Mouse (Mus musculus) midbrain, embryonic 14.5 days (tissue): ENCODE measurements around the gene Tdrd5. TPM values are rescaled to one million over a fixed set of nuclear protein-coding genes. Genes with fewer than 3 reads are reported as not detected.

Source experiments
- ATAC-seq: fragments of 200-750 bp; cut with Nextera tagmentation; 2 replicates; pipeline ENCODE4 v1.8.0; 2017; ENCODE audit warnings: moderate number of reproducible peaks, moderate library complexity; ENCODE audit not compliant: low FRiP score, low TSS enrichment
- DNase-seq: peaks from one replicate; pipeline ENCODE4 v3.0.0-alpha.2; 2015
- H3K27ac ChIP-seq: fragments of 300-500 bp; sonication (generic); replicated peaks from 2 replicates; pipeline ENCODE4 v1.5.1; 2014; ENCODE audit warnings: mild to moderate bottlenecking, low read depth, low read length, moderate library complexity
- H3K27me3 ChIP-seq: fragments of 300-500 bp; sonication (generic); 2 replicates; pipeline ENCODE4 v1.6.1; 2014; ENCODE audit warnings: low read length, control low read depth, mixed read lengths; ENCODE audit not compliant: control insufficient read depth, insufficient read depth
- H3K36me3 ChIP-seq: fragments of 300-500 bp; sonication (generic); 2 replicates; pipeline ENCODE4 v1.6.1; 2014; ENCODE audit warnings: low read length, control low read depth; ENCODE audit not compliant: control insufficient read depth, insufficient read depth
- H3K4me1 ChIP-seq: fragments of 300-500 bp; sonication (generic); 2 replicates; pipeline ENCODE4 v1.6.1; 2014; ENCODE audit warnings: mild to moderate bottlenecking, antibody characterized with exemption, low read length, control low read depth; ENCODE audit not compliant: control insufficient read depth, insufficient read depth
- H3K4me2 ChIP-seq: fragments of 300-500 bp; sonication (generic); 2 replicates; pipeline ENCODE4 v1.6.1; 2014; ENCODE audit warnings: mild to moderate bottlenecking, low read length, moderate library complexity
- H3K4me3 ChIP-seq: fragments of 300-500 bp; sonication (generic); replicated peaks from 2 replicates; pipeline ENCODE4 v1.5.1; 2014; ENCODE audit warnings: low read depth, low read length
- H3K9ac ChIP-seq: fragments of 300-500 bp; sonication (generic); replicated peaks from 2 replicates; pipeline ENCODE4 v1.6.1; 2014; ENCODE audit warnings: mild to moderate bottlenecking, low read length, moderate library complexity
- H3K9me3 ChIP-seq: fragments of 300-500 bp; sonication (generic); 2 replicates; pipeline ENCODE4 v1.6.1; 2016; ENCODE audit warnings: low read length, control low read depth, mixed read lengths; ENCODE audit not compliant: control insufficient read depth
- WGBS: fragments of 180-500 bp; shearing (Covaris S2); extraction: QIAGEN DNeasy Blood & Tissue Kit; methylation state at CpG from one replicate; pipeline ENCODE4 v1.1.7; 2014; 5-methylcytosine and 5-hydroxymethylcytosine counted together
- polyA plus RNA-seq: library from polyadenylated mRNA; unstranded; fragments of >200 nt; fragmentation: Nextera tagmentation; extraction: Ambion mirVana; gene quantifications from 2 replicates; pipeline ENCODE4 v1.2.1, GENCODE M21; 2014

Gene Tdrd5
- polyA plus RNA-seq, 1 experiment from 2014 or later: 1.7 TPM

DNA sequence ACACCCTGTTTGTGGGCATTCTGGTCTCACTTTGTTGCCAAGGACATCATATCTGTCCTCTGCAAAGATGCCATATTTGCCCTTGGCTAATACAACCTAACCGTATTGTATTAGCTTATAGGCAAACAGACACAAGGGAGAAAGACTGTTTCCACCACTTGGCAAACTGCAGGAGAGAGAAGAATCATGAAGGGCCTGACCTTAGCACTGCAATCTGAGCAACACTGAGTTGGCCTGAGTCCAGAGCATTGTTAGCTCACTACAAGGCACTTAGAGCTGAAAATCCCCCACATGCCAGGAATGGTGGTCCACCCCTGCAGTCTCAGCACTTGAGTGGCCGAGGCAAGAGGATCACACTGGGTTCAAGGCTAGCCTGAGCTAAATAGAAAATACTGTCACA is 84.9 kb downstream of the Tdrd5 start:
- no peak overlapping the region for H3K9ac ChIP-seq
- H3K27me3 ChIP-seq: no peaks in the 10 kb centered on the region
- ATAC-seq: no peak
- no peaks in the 10 kb centered on the region for H3K9me3 ChIP-seq
- H3K4me1 ChIP-seq: peaks cover 18% of the 10 kb centered on the region
- no peak overlapping the region for H3K4me2 ChIP-seq
- no peak for DNase-seq
- H3K4me3 ChIP-seq: no peak overlapping the region
- no peaks in the 10 kb centered on the region for H3K36me3 ChIP-seq
- H3K27ac ChIP-seq: no peak overlapping the region
- WGBS: 85% methylated on average over 2 of the region's 2 CpGs

DNA sequence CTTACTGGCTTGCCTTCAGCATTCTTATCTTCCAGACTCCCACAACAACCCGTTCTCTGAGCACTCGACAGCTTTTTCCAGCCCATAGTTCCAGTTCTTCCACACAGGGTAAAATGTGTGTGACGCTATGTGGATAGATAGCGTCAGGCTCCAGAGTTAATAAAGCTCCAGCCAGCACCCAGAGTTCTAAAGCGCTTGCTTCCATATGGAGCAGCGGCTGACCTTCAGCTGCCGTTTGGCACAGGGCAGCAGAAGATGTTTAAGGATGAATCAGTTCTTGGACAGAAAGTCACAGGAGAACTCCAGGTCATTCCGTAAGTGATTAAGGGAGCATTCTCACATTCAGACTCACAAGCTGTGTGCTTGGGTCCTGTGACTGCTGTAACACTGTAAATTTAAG is 85.5 kb downstream of the Tdrd5 start:
- 82% methylated on average over 8 of the region's 8 CpGs for WGBS
- H3K4me2 ChIP-seq: no peak overlapping the region
- peaks cover 16% of the 10 kb centered on the region for H3K4me1 ChIP-seq
- no peak overlapping the region for H3K9ac ChIP-seq
- ATAC-seq (no peak), DNase-seq (peak; percentile 6)
- no peaks in the 10 kb centered on the region for H3K36me3 ChIP-seq
- no peaks in the 10 kb centered on the region for H3K27me3 ChIP-seq
- H3K4me3 ChIP-seq: no peak overlapping the region
- H3K27ac ChIP-seq: no peak overlapping the region
- no peaks in the 10 kb centered on the region for H3K9me3 ChIP-seq

DNA sequence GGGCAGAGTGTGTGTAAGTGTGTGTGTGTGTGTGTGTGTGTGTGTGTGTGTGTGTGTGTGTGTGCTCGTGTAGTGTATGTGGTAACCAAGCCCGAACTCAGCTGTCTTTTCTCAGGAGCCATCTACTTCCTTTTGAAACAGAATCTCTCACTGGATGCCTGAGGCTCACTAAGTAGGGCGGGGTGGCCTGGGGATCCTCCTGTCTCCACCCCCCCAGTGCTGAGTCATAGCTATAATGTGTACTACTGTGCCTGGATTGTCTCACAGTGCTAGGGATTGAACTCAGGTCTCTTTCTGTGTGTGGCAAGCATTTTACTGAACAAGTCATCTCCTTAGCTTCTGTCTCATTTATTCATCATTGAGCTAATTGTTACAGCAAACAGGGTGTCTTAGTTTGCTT is 86.1 kb downstream of the Tdrd5 start:
- no peak overlapping the region for H3K9ac ChIP-seq

DNA sequence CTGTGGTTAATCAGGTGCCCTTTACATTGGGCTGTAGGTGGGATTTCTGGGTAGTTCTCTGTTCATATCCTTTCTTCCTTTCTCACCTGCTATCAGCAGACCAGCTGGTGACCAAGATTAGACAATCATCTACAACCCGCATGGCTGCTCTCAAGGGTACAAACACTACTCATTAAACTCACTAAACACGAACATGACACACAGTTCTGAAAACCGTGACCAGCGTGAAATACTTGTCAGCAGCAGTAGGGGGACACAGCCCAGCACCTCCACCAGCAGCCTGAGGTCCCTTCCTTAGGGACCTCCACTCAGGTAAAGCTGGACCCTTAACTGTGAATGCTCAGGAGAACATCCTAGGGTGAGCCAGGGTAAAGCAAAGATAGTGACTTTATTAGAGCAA is 87.2 kb downstream of the Tdrd5 start:
- no peak overlapping the region for H3K4me2 ChIP-seq
- no peaks in the 10 kb centered on the region for H3K36me3 ChIP-seq
- DNase-seq (no peak), ATAC-seq (no peak)
- WGBS: 59% methylated on average over 4 of the region's 4 CpGs
- no peaks in the 10 kb centered on the region for H3K27me3 ChIP-seq
- H3K9me3 ChIP-seq: no peaks in the 10 kb centered on the region
- no peaks in the 10 kb centered on the region for H3K4me1 ChIP-seq
- no peak overlapping the region for H3K9ac ChIP-seq
- H3K4me3 ChIP-seq: no peak overlapping the region
- no peak overlapping the region for H3K27ac ChIP-seq

More for the DNA sequence above, 86.1 kb downstream of the Tdrd5 start:
- H3K9me3 ChIP-seq: no peaks in the 10 kb centered on the region
- no peaks in the 10 kb centered on the region for H3K27me3 ChIP-seq
- H3K4me3 ChIP-seq: no peak overlapping the region
- H3K36me3 ChIP-seq: no peaks in the 10 kb centered on the region
- H3K27ac ChIP-seq: no peak overlapping the region
- 76% methylated on average over 3 of the region's 3 CpGs for WGBS
- H3K4me1 ChIP-seq: peaks cover 10% of the 10 kb centered on the region
- no peak for ATAC-seq
- DNase-seq: no peak
- H3K4me2 ChIP-seq: no peak overlapping the region

DNA sequence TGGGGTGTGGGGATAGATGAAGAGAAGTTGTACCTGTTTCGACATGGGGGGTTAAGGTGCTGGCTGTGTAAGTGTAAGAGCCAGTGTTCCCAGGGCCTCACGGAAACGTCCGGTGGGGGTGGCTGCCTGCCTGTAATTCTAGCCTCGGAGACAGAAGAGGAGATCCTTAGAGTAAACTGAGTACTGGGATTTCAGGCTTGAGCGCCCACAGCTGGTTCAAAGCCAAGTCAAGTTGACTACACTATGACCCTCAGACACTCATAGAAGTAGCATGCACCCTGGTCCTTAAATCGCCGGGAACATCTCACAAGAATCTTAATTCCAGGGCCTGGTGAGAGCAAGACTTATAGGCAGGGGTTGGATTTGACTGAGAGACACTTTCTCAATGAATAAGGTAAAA is 88.8 kb downstream of the Tdrd5 start:
- no peaks in the 10 kb centered on the region for H3K36me3 ChIP-seq
- H3K4me1 ChIP-seq: no peaks in the 10 kb centered on the region

DNA sequence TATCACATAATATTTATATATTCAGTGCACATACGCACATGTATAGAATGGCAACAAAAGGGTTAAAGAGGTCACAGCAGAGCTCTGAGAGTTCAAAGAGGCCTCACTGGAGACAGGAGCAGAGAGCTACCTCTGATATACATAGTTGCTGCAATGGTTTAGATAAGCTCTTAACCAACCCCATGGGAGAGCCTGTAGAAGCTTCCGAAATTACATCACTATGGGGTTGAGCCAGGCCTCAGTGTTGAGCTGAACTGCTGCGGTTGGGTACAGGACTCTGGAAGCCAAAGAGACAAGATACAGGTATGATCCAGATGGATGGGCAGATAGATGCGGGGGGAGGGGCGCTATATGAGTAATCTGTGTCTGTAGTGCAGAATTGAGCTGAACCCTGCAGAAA is 90.5 kb downstream of the Tdrd5 start:
- Histone ChIP-seq H3K9ac (no peak overlapping the region), H3K27me3 (no peaks in the 10 kb centered on the region), H3K4me1 (no peaks in the 10 kb centered on the region), H3K27ac (no peak overlapping the region), H3K4me2 (no peak overlapping the region), H3K9me3 (no peaks in the 10 kb centered on the region), H3K36me3 (no peaks in the 10 kb centered on the region), H3K4me3 (no peak overlapping the region)
- ATAC-seq: no peak
- WGBS: 88% methylated on average over 5 of the region's 5 CpGs
- no peak for DNase-seq

More for the DNA sequence above, 88.8 kb downstream of the Tdrd5 start:
- 80% methylated on average over 8 of the region's 8 CpGs for WGBS
- Histone ChIP-seq H3K9me3 (no peaks in the 10 kb centered on the region), H3K4me2 (no peak overlapping the region), H3K9ac (no peak overlapping the region), H3K4me3 (no peak overlapping the region), H3K27ac (no peak overlapping the region), H3K27me3 (no peaks in the 10 kb centered on the region)
- DNase-seq: no peak
- ATAC-seq: no peak

DNA sequence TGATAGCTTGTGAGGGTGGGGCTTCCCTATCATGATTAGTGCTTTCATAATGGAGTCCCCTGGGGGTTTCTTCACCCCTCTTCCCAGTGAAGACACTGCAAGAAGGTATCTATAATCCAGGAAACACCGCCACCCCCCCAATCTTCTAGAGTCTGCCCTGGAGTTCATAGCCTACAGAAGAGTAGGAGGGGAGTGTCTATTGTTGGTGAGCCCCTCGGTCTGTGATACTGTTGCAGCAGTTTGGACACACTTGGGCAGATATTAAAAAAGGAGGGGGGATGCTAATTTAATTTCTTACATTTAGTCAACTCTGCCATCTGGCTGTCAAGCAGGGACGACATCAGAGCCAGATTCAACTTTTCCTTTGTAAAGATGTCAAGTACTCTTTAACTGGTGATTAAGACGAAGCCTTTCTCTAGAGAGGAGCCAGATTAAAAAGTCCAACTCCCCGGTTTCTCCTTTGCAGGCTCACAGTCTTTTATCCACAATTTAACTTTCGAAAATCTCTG is 91.6 kb downstream of the Tdrd5 start:
- WGBS: 13% methylated on average over 6 of the region's 6 CpGs
- H3K9me3 ChIP-seq: no peaks in the 10 kb centered on the region

More for the DNA sequence above, 91.6 kb downstream of the Tdrd5 start:
- no peaks in the 10 kb centered on the region for H3K4me1 ChIP-seq
- no peaks in the 10 kb centered on the region for H3K36me3 ChIP-seq
- H3K9ac ChIP-seq: no peak overlapping the region
- no peak overlapping the region for H3K4me2 ChIP-seq
- DNase-seq: peak; percentile 35
- ATAC-seq: no peak
- no peaks in the 10 kb centered on the region for H3K27me3 ChIP-seq
- no peak overlapping the region for H3K27ac ChIP-seq
- H3K4me3 ChIP-seq: no peak overlapping the region

Other genes starting within 250 kb of the Tdrd5 start
- 4.7 and 7.4 TPM in 2 replicates for gene Fam163a, start 98.6 kb downstream of the Tdrd5 start, polyA plus RNA-seq
- gene Nphs2, start 7.1 kb upstream of the Tdrd5 start, polyA plus RNA-seq: 0.13 TPM in 1 of 2 replicates, not detected in the other
- 535 and 647 TPM in 2 replicates for gene Gm2000, start 62.4 kb upstream of the Tdrd5 start, polyA plus RNA-seq
- 0.09 and 0.50 TPM in 2 replicates for gene Axdnd1, start 117.5 kb upstream of the Tdrd5 start, polyA plus RNA-seq
- 6.9 and 10.9 TPM in 2 replicates for gene Soat1, start 170.7 kb upstream of the Tdrd5 start, polyA plus RNA-seq
- gene Gm10031, start 220.3 kb upstream of the Tdrd5 start, polyA plus RNA-seq: 1.2 and 1.3 TPM in 2 replicates